Mouse (Mus musculus) brain, embryonic 14.5 days (tissue): ENCODE data around the gene Rps27. TPM values are rescaled to one million over a fixed set of nuclear protein-coding genes. Genes with fewer than 3 reads are reported as not detected.

ENCODE experiments used
- DNase-seq: peaks from one replicate; pipeline ENCODE4 v3.0.0-alpha.2; 2011; ENCODE audit warnings: low read depth
- CTCF ChIP-seq: fragments of 200-500 bp; IDR thresholded peaks from 2 replicates; pipeline ENCODE4 v1.5.1; 2012; ENCODE audit warnings: inconsistent platforms, mild to moderate bottlenecking, moderate library complexity, borderline replicate concordance; ENCODE audit not compliant: insufficient read depth, insufficient read length; ENCODE audit errors: extremely low read depth
- POLR2A ChIP-seq: fragments of 200-500 bp; IDR thresholded peaks from 2 replicates; pipeline ENCODE4 v1.6.1; 2012; ENCODE audit warnings: mild to moderate bottlenecking, inconsistent platforms, borderline replicate concordance; ENCODE audit not compliant: poor library complexity, insufficient read depth, insufficient read length, severe bottlenecking; ENCODE audit errors: extremely low read depth
- polyA plus RNA-seq: library from polyadenylated mRNA; depleted of rRNA; stranded (reverse); fragments of >200 nt; gene quantifications from 2 replicates; pipeline ENCODE4 v1.2.3, GENCODE M21; 2012

Rps27 gene
- polyA plus RNA-seq, 1 experiment = 2,101 TPM

DNA sequence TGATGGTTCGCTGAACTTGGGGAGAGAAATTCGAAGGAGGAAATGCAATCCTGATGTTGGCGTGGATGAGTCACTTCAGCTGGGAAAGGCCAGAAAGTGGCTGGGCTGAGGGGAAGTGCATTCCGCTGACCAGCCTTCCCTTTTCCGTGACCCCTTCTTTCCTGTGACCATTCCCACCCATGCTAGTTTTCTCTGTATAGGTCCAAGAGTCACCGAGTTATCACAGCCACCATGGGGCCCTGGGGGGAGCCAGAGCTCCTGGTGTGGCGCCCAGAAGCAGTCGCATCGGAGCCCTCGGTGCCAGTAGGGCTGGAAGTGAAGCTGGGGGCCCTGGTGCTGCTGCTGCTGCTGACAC is 35.3 kb upstream of the Rps27 start:
- DNase-seq = no peak
- TF ChIP-seq CTCF (no peak), POLR2A (no peak)

DNA sequence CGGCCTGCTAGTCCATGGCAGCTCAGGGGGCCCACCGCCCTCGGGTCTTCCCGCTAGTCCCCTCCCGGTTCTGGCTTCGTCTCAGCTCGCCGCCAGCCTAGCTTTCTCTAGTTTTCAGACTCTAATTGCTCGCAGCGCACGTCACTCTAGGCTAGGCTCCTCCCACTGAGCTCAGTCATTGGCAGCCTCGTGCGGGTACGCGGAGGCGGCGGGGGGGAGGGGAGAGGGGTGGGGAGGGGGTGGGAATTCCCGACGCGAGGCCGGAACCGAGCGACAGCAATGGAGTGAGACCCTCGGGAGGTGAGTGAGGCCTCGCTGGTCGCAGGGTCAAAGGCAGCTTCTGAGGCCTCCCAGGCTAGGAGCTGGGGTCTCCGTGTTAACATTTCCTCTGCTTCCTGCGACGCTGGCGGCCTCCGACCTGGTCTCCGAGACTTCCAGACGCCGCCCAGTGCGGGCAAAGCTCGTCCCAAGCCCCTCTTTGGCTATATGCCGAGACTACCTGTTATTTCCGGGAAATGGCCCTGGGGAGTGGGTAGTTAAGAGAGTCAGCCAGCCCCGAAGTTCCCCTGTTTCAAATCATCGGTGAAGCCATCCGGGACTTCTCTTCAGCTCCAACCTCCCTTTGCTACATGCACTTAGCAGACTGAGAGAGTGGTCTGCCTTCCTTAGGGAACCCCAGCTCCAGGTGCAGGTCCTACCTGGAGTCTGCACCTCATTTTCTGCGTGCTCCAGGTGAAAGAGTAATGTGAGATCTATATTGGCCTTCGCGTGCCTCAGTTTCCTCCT is 34.7 kb upstream of the Rps27 start, which contains the start of gene Slc39a1:
Gene Slc39a1, plus strand, starts transcription at position 213 of the 786 bp plus-strand sequence.
- TF ChIP-seq CTCF (no peak), POLR2A (peak; percentile 35; the same call in 1 of the 2 replicates)
- peak; percentile 98 for DNase-seq

- DNase-seq = no peak
- TF ChIP-seq CTCF = no peak
- TF ChIP-seq POLR2A = no peak
Observed at GRCm38 (mm10) chr3:90247630-90247959, 34.1 kb upstream of the Rps27 start.

GRCm38 (mm10) chr3:90245406-90245805 is 32.0 kb upstream of the Rps27 start:
- DNase-seq = no peak
- TF ChIP-seq CTCF = no peak
- no peak for TF ChIP-seq POLR2A

DNA sequence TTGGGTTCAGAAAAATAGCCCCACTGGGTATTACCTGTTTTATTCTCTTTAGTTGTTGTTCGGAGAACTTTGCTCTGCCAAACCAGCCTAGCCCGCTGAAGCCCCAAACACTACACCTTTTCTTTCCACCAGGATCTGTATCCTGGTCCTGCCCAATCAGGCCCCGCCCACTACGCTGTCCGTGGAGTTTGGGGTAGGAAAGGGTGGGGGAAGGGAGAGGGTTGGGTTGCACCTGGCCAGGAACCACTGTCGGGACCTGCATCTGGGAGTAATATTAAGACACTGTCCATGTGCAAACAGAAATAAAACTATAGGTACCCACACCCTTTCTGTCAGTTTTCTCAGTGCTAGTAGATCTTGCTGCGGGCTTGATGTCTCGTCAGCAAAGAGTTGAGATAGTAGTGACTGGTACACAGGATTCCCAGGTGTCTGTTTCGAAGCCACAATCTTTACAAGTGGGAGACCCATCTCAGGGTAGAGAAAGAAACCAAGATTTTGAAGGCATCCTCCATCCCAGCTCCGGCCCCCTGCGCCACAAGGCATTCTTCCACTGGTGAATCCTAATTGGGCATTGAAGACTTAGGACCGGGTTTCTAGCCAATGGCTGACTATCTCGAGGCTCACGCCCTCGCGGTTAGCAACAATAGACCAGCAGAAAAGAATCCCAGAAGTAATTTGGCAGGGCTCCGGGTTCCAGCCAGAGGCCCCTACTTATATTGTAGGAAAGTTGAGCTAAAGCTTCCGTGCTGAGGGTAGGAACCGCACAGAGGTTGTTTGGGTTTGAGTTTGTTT is 29.7 kb upstream of the Rps27 start, which contains the start of gene Creb3l4:
Gene Creb3l4, minus strand, starts transcription at position 529 of the 792 bp plus-strand sequence.
- TF ChIP-seq CTCF = no peak
- no peak for TF ChIP-seq POLR2A
- DNase-seq = peak; percentile 95

DNA sequence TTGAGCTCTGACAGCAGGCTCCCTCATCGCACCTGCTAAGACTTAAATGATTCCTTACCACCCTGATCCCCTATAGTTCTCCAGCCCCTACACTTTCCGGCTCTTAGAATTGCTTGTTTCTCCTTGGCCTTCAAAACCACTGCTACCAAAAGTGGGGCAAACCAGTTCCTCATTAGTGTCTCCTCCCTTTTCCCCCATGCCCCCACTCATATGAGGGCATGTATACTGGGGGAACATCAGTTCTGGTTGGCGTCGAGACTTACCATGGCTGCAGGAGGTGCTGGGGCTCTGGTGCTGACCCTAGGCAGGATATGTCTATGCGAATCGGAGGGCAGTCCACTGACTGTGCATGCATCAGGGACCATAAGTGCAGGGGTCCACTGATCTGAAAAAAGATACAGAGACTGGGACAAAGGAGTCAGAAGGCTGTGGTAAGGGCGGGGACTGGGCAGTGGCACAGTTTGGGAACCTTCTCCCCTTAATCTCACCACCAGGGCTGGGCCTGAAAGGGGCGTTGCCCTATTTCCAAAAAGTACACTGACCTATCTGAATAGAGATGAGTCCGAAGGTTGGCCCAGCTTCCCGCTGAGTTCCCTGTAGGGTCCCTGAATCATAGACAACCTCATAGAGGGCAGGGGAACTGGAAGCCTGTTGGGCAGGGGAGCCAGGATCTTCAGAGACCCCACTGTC is 28.4 kb upstream of the Rps27 start:
- DNase-seq = no peak
- TF ChIP-seq POLR2A (no peak), CTCF (no peak)

GRCm38 (mm10) chr3:90241251-90241650 is 27.8 kb upstream of the Rps27 start:
- TF ChIP-seq CTCF (no peak), POLR2A (no peak)
- no peak for DNase-seq

- no peak for TF ChIP-seq CTCF
- peak; percentile 85; the same call in 1 of the 2 replicates for TF ChIP-seq POLR2A
- DNase-seq = peak; percentile 99
Observed at GRCm38 (mm10) chr3:90231507-90232333, 18.3 kb upstream of the Rps27 start, which contains the start of gene Jtb. Gene Jtb, plus strand, starts transcription at chr3:90231597.

DNA sequence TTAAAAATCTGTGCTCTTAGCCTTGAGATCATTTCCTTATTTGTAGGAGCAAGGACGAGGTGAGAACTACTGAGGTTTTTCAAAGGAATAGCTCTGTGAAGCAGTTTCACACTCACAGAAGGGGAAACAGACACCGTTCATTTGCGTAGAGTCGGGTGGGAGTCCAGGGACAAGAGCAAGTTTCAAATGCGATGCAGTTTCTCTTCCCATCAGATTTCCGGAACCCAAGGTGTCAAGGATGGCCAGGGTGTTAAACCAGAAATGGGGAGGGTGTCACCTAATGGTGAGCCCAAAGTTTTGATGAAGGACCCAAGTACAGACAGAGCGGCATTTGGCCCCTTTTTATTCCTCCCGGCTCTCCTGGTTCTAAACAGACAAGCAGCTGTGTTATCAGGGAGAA is 17.6 kb upstream of the Rps27 start:
- no peak for DNase-seq
- TF ChIP-seq POLR2A (no peak), CTCF (no peak)

DNA sequence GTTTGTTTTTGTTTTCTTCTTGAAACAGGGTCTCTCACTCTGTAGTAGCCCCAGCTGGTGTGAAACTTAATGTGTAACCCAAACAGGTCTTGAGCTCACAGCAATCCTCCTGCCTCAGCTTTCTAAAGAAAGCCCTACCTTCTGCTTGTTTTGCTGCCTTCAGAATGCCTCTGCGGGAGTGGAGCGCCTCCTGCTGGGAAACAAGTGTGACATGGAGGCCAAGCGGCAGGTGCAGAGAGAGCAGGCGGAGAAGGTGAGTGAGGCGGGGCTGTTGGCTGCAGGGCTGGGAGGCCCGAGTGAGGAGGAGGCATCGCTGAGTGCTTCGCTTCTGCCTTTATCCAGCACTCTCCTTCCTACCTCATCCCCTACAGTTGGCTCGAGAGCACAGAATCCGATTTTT is 10.9 kb upstream of the Rps27 start:
- TF ChIP-seq POLR2A = no peak
- no peak for TF ChIP-seq CTCF
- DNase-seq = no peak
